Mouse (Mus musculus) neural tube, embryonic 15.5 days (tissue): Measurements from ENCODE around the gene Lgr6. TPM values are rescaled to one million over a fixed set of nuclear protein-coding genes. Genes with fewer than 3 reads are reported as not detected.
A peak's percentile ranks its signal among the peaks of the same experiment; 100 is the strongest.

Experiments
- ATAC-seq: fragments of 200-750 bp; cut with Nextera tagmentation; 2 replicates; pipeline ENCODE4 v1.8.0; 2017; ENCODE audit warnings: mild to moderate bottlenecking, moderate TSS enrichment, moderate library complexity; ENCODE audit not compliant: low FRiP score
- H3K27ac ChIP-seq: fragments of 300-500 bp; sonication (generic); replicated peaks from 2 replicates; pipeline ENCODE4 v1.5.1; 2015; ENCODE audit warnings: mild to moderate bottlenecking, inconsistent platforms
- H3K27me3 ChIP-seq: fragments of 300-500 bp; sonication (generic); replicated peaks from 2 replicates; pipeline ENCODE4 v1.6.1; 2015; ENCODE audit warnings: inconsistent platforms
- H3K36me3 ChIP-seq: fragments of 300-500 bp; sonication (generic); 2 replicates; pipeline ENCODE4 v1.6.1; 2015; ENCODE audit warnings: inconsistent platforms
- H3K4me1 ChIP-seq: fragments of 300-500 bp; sonication (generic); 2 replicates; pipeline ENCODE4 v1.6.1; 2015; ENCODE audit warnings: inconsistent platforms
- H3K4me2 ChIP-seq: fragments of 300-500 bp; sonication (generic); 2 replicates; pipeline ENCODE4 v1.6.1; 2015; ENCODE audit warnings: inconsistent platforms, mild to moderate bottlenecking, moderate library complexity
- H3K4me3 ChIP-seq: fragments of 300-500 bp; sonication (generic); replicated peaks from 2 replicates; pipeline ENCODE4 v1.5.1; 2015; ENCODE audit warnings: mild to moderate bottlenecking, inconsistent platforms
- H3K9ac ChIP-seq: fragments of 300-500 bp; sonication (generic); replicated peaks from 2 replicates; pipeline ENCODE4 v1.6.1; 2015; ENCODE audit warnings: mild to moderate bottlenecking, inconsistent platforms
- H3K9me3 ChIP-seq: fragments of 300-500 bp; sonication (generic); replicated peaks from 2 replicates; pipeline ENCODE4 v1.6.1; 2016; ENCODE audit warnings: inconsistent platforms
- WGBS: fragments of 180-500 bp; shearing (Covaris S2); methylation state at CpG from one replicate; pipeline ENCODE4 v1.1.7; 2015; ENCODE audit warnings: mixed read lengths; 5-methylcytosine and 5-hydroxymethylcytosine counted together
- polyA plus RNA-seq: library from polyadenylated mRNA; unstranded; fragments of >200 nt; fragmentation: Nextera tagmentation; extraction: Ambion mirVana; gene quantifications from 2 replicates; pipeline ENCODE4 v1.2.1, GENCODE M21; 2015

Lgr6 gene
- polyA plus RNA-seq, 1 experiment from 2014 or later, result 1.6 TPM

GRCm38 (mm10) chr1:135095189-135095588, 9.9 kb downstream of the Lgr6 start:
- no peak overlapping the region for H3K4me2 ChIP-seq
- no peak overlapping the region for H3K4me3 ChIP-seq
- 58% methylated on average over 7 of the region's 7 CpGs for WGBS
- no peak overlapping the region for H3K27ac ChIP-seq
- no peaks in the 10 kb centered on the region for H3K27me3 ChIP-seq
- no peaks in the 10 kb centered on the region for H3K36me3 ChIP-seq
- no peak overlapping the region for H3K9ac ChIP-seq
- no peaks in the 10 kb centered on the region for H3K9me3 ChIP-seq
- H3K4me1 ChIP-seq, result no peaks in the 10 kb centered on the region
- ATAC-seq, result no peak

- Histone ChIP-seq H3K4me1 (no peaks in the 10 kb centered on the region), H3K4me2 (no peak overlapping the region), H3K27ac (no peak overlapping the region), H3K27me3 (no peaks in the 10 kb centered on the region), H3K4me3 (no peak overlapping the region), H3K36me3 (no peaks in the 10 kb centered on the region), H3K9me3 (no peaks in the 10 kb centered on the region), H3K9ac (no peak overlapping the region)
- ATAC-seq, result no peak
- 66% methylated on average over 7 of the region's 7 CpGs for WGBS
Measured at GRCm38 (mm10) chr1:135094723-135095122, 10.4 kb downstream of the Lgr6 start.

GRCm38 (mm10) chr1:135090914-135091313, 14.2 kb downstream of the Lgr6 start:
- no peaks in the 10 kb centered on the region for H3K4me1 ChIP-seq
- ATAC-seq, result no peak
- H3K4me3 ChIP-seq, result no peak overlapping the region
- H3K27me3 ChIP-seq, result peaks cover 10% of the 10 kb centered on the region
- no peak overlapping the region for H3K9ac ChIP-seq
- no peaks in the 10 kb centered on the region for H3K9me3 ChIP-seq
- no peaks in the 10 kb centered on the region for H3K36me3 ChIP-seq
- H3K4me2 ChIP-seq, result no peak overlapping the region
- no peak overlapping the region for H3K27ac ChIP-seq
- WGBS, result 79% methylated on average over 3 of the region's 3 CpGs

GRCm38 (mm10) chr1:135089626-135090025, 15.4 kb downstream of the Lgr6 start:
- peaks cover 5% of the 10 kb centered on the region; the same call in 1 of the 2 replicates for H3K4me1 ChIP-seq
- no peaks in the 10 kb centered on the region for H3K36me3 ChIP-seq
- peaks cover 23% of the 10 kb centered on the region for H3K27me3 ChIP-seq
- no peak for ATAC-seq
- H3K27ac ChIP-seq, result no peak overlapping the region
- 76% methylated on average over 10 of the region's 10 CpGs for WGBS
- H3K9ac ChIP-seq, result no peak overlapping the region
- no peak overlapping the region for H3K4me2 ChIP-seq
- no peak overlapping the region for H3K4me3 ChIP-seq
- H3K9me3 ChIP-seq, result no peaks in the 10 kb centered on the region

- no peak overlapping the region for H3K4me3 ChIP-seq
- H3K27ac ChIP-seq, result no peak overlapping the region
- WGBS, result 50% methylated on average over 1 of the region's 1 CpGs
- no peak overlapping the region for H3K9ac ChIP-seq
- ATAC-seq, result no peak
- H3K4me1 ChIP-seq, result peaks cover 5% of the 10 kb centered on the region; the same call in 1 of the 2 replicates
- H3K36me3 ChIP-seq, result no peaks in the 10 kb centered on the region
- peaks cover 31% of the 10 kb centered on the region for H3K27me3 ChIP-seq
- H3K4me2 ChIP-seq, result no peak overlapping the region
- H3K9me3 ChIP-seq, result no peaks in the 10 kb centered on the region
Measured at GRCm38 (mm10) chr1:135087414-135087813, 17.7 kb downstream of the Lgr6 start.

- no peak overlapping the region for H3K4me2 ChIP-seq
- no peaks in the 10 kb centered on the region for H3K9me3 ChIP-seq
- WGBS, result 28% methylated on average over 7 of the region's 7 CpGs
- H3K27me3 ChIP-seq, result peaks cover 31% of the 10 kb centered on the region
- no peaks in the 10 kb centered on the region for H3K36me3 ChIP-seq
- H3K4me3 ChIP-seq, result no peak overlapping the region
- H3K27ac ChIP-seq, result no peak overlapping the region
- ATAC-seq, result no peak
- H3K9ac ChIP-seq, result no peak overlapping the region
- peaks cover 5% of the 10 kb centered on the region; the same call in 1 of the 2 replicates for H3K4me1 ChIP-seq
Measured at GRCm38 (mm10) chr1:135086015-135086414, 19.1 kb downstream of the Lgr6 start.

- H3K4me3 ChIP-seq, result no peak overlapping the region
Measured at GRCm38 (mm10) chr1:135085296-135085871, 19.7 kb downstream of the Lgr6 start.

GRCm38 (mm10) chr1:135083465-135083864, 21.6 kb downstream of the Lgr6 start:
- H3K4me1 ChIP-seq, result peaks cover 5% of the 10 kb centered on the region; the same call in 1 of the 2 replicates
- H3K27ac ChIP-seq, result no peak overlapping the region
- H3K36me3 ChIP-seq, result no peaks in the 10 kb centered on the region
- ATAC-seq, result no peak
- H3K27me3 ChIP-seq, result peaks cover 31% of the 10 kb centered on the region
- H3K9ac ChIP-seq, result no peak overlapping the region
- 67% methylated on average over 9 of the region's 9 CpGs for WGBS
- H3K4me3 ChIP-seq, result no peak overlapping the region
- no peaks in the 10 kb centered on the region for H3K9me3 ChIP-seq
- H3K4me2 ChIP-seq, result no peak overlapping the region

More at GRCm38 (mm10) chr1:135085296-135085871, 19.7 kb downstream of the Lgr6 start:
- H3K9ac ChIP-seq, result no peak overlapping the region
- H3K36me3 ChIP-seq, result no peaks in the 10 kb centered on the region
- ATAC-seq, result no peak
- H3K27me3 ChIP-seq, result peaks cover 31% of the 10 kb centered on the region
- whole genome bisulfite sequencing, result 17% methylated on average over 28 of the region's 28 CpGs
- no peaks in the 10 kb centered on the region for H3K9me3 ChIP-seq
- H3K27ac ChIP-seq, result no peak overlapping the region
- H3K4me1 ChIP-seq, result peaks cover 5% of the 10 kb centered on the region; the same call in 1 of the 2 replicates
- H3K4me2 ChIP-seq, result peak overlapping the region; percentile 30; the same call in 1 of the 2 replicates

- no peaks in the 10 kb centered on the region for H3K9me3 ChIP-seq
Measured at GRCm38 (mm10) chr1:135082267-135082666, 22.8 kb downstream of the Lgr6 start.

GRCm38 (mm10) chr1:135079021-135079420, 26.1 kb downstream of the Lgr6 start:
- peaks cover 2% of the 10 kb centered on the region; the same call in 1 of the 2 replicates for H3K27me3 ChIP-seq
- no peak overlapping the region for H3K4me2 ChIP-seq
- H3K4me1 ChIP-seq, result no peaks in the 10 kb centered on the region
- no peak for ATAC-seq
- H3K9me3 ChIP-seq, result no peaks in the 10 kb centered on the region
- H3K36me3 ChIP-seq, result no peaks in the 10 kb centered on the region
- no peak overlapping the region for H3K9ac ChIP-seq
- H3K4me3 ChIP-seq, result no peak overlapping the region
- 53% methylated on average over 2 of the region's 2 CpGs for WGBS
- H3K27ac ChIP-seq, result no peak overlapping the region

More at GRCm38 (mm10) chr1:135082267-135082666, 22.8 kb downstream of the Lgr6 start:
- H3K4me3 ChIP-seq, result no peak overlapping the region
- no peak for ATAC-seq
- peaks cover 5% of the 10 kb centered on the region; the same call in 1 of the 2 replicates for H3K4me1 ChIP-seq
- H3K27ac ChIP-seq, result no peak overlapping the region
- no peak overlapping the region for H3K9ac ChIP-seq
- H3K36me3 ChIP-seq, result no peaks in the 10 kb centered on the region
- no peak overlapping the region for H3K4me2 ChIP-seq
- 78% methylated on average over 3 of the region's 3 CpGs for WGBS
- H3K27me3 ChIP-seq, result peaks cover 31% of the 10 kb centered on the region

GRCm38 (mm10) chr1:135076470-135076869, 28.6 kb downstream of the Lgr6 start:
- ATAC-seq, result no peak
- 65% methylated on average over 5 of the region's 5 CpGs for WGBS

GRCm38 (mm10) chr1:135075270-135075669, 29.8 kb downstream of the Lgr6 start:
- H3K36me3 ChIP-seq, result no peaks in the 10 kb centered on the region
- H3K4me1 ChIP-seq, result no peaks in the 10 kb centered on the region
- H3K4me3 ChIP-seq, result no peak overlapping the region
- no peak overlapping the region for H3K9ac ChIP-seq
- H3K27me3 ChIP-seq, result no peaks in the 10 kb centered on the region
- no peak for ATAC-seq
- 89% methylated on average over 1 of the region's 1 CpGs for WGBS
- H3K9me3 ChIP-seq, result no peaks in the 10 kb centered on the region
- H3K4me2 ChIP-seq, result no peak overlapping the region
- no peak overlapping the region for H3K27ac ChIP-seq

More at GRCm38 (mm10) chr1:135076470-135076869, 28.6 kb downstream of the Lgr6 start:
- Histone ChIP-seq H3K36me3 (no peaks in the 10 kb centered on the region), H3K27ac (no peak overlapping the region), H3K9ac (no peak overlapping the region), H3K4me1 (no peaks in the 10 kb centered on the region), H3K9me3 (no peaks in the 10 kb centered on the region), H3K4me3 (no peak overlapping the region), H3K27me3 (no peaks in the 10 kb centered on the region), H3K4me2 (no peak overlapping the region)
